Mouse (Mus musculus) C2C12 (cell line): Measurements from ENCODE around the gene Cfap61. TPM values are rescaled to one million over a fixed set of nuclear protein-coding genes. Genes with fewer than 3 reads are reported as not detected.

ENCODE experiments used
- H3K27me3 ChIP-seq: one replicate; pipeline ENCODE4 v1.6.1; 2011; ENCODE audit not compliant: control insufficient read depth, insufficient read depth, insufficient read length
- H3K36me3 ChIP-seq: one replicate; pipeline ENCODE4 v1.6.1; 2011; ENCODE audit not compliant: control insufficient read depth, insufficient read depth
- H3K4me3 ChIP-seq: one replicate; pipeline ENCODE4 v1.5.1; 2011; ENCODE audit warnings: mild to moderate bottlenecking, control low read depth; ENCODE audit not compliant: poor library complexity, insufficient read depth, severe bottlenecking
- H3K79me2 ChIP-seq: one replicate; pipeline ENCODE4 v1.6.1; 2011; ENCODE audit not compliant: control insufficient read depth, insufficient read depth
- H3K79me3 ChIP-seq: one replicate; pipeline ENCODE4 v1.6.1; 2011; ENCODE audit warnings: low read depth, control low read depth
- H3ac ChIP-seq: one replicate; pipeline ENCODE3; 2011; ENCODE audit warnings: low read depth; ENCODE audit not compliant: control insufficient read depth, insufficient read length
- CEBPB ChIP-seq: IDR thresholded peaks from one replicate; pipeline ENCODE4 v1.6.1; 2011; ENCODE audit warnings: low read depth, mild to moderate bottlenecking, control low read depth, moderate library complexity
- CTCF ChIP-seq: IDR thresholded peaks from one replicate; pipeline ENCODE4 v1.5.1; 2011; ENCODE audit not compliant: control insufficient read depth, insufficient read depth, insufficient read length
- FOSL1 ChIP-seq: IDR thresholded peaks from one replicate; pipeline ENCODE4 v1.8.0; 2011; ENCODE audit warnings: mild to moderate bottlenecking, low read length; ENCODE audit not compliant: poor library complexity, insufficient read depth, severe bottlenecking
- MAX ChIP-seq: IDR thresholded peaks from one replicate; pipeline ENCODE4 v1.6.1; 2011; ENCODE audit warnings: mild to moderate bottlenecking, control low read depth
- MYOD1 ChIP-seq: IDR thresholded peaks from one replicate; pipeline ENCODE4 v1.6.1; 2011; ENCODE audit warnings: low read depth; ENCODE audit not compliant: control insufficient read depth, insufficient read length
- MYOG ChIP-seq: IDR thresholded peaks from one replicate; pipeline ENCODE4 v1.6.1; 2011; ENCODE audit not compliant: control insufficient read depth, insufficient read length; ENCODE audit errors: extremely low read depth
- USF1 ChIP-seq: IDR thresholded peaks from one replicate; pipeline ENCODE4 v1.6.1; 2011; ENCODE audit warnings: low read depth, mild to moderate bottlenecking, control low read depth, moderate library complexity
- polyA plus RNA-seq: library from polyadenylated mRNA; unstranded; fragments of >200 nt; fragmentation: generic; extraction: Trizol; gene quantifications from one replicate; pipeline ENCODE4 v1.2.1, GENCODE M21; 2012; ENCODE audit warnings: missing spikeins

The Cfap61 gene
- polyA plus RNA-seq, 1 experiment = 0.06 TPM

DNA sequence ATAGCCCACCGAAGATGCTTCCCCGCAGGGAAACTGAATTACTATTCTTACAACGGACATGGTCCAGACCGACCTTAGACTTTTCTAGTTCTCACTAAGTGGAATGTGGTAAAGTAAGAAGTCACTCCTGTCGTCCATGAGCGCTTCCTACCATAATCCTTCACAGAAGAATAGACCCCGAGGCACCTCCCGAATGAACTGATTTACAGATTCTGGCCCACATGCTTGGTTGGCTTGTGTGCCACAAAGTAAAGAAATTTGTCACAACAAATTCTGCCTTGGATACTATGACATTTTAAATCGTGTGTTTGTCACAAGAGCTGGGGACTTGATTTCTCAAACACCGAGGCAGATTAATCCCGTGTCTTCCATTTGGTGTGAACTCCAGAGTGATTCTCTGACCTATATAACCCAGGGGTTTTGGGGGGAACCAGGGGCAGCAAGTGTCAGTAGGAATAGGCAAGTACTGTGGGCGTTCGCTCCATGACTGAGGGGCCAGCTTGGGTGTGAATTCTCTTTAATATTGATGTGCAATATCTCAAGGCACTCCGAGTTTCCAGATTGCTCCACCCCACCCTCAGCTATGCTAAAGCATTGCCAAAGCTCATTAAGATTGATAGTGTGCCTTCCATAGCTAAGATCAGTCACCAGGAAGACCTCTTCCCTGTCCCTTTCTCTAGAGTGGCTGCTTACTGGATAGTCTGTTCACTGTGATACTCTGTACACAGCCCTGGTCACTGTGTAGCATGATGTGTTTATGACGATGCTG lies 214.8 kb downstream of the Cfap61 start:
- Histone ChIP-seq H3K79me2 (no peaks in the 10 kb centered on the region), H3K36me3 (no peaks in the 10 kb centered on the region), H3ac (no peak overlapping the region), H3K27me3 (no peaks in the 10 kb centered on the region), H3K4me3 (no peak overlapping the region), H3K79me3 (no peaks in the 10 kb centered on the region)
- no peak for TF ChIP-seq MAX
- TF ChIP-seq CTCF = no peak
- TF ChIP-seq USF1 = no peak
- TF ChIP-seq FOSL1 = no peak
- no peak for TF ChIP-seq CEBPB
- TF ChIP-seq MYOG = no peak
- TF ChIP-seq MYOD1 = no peak

DNA sequence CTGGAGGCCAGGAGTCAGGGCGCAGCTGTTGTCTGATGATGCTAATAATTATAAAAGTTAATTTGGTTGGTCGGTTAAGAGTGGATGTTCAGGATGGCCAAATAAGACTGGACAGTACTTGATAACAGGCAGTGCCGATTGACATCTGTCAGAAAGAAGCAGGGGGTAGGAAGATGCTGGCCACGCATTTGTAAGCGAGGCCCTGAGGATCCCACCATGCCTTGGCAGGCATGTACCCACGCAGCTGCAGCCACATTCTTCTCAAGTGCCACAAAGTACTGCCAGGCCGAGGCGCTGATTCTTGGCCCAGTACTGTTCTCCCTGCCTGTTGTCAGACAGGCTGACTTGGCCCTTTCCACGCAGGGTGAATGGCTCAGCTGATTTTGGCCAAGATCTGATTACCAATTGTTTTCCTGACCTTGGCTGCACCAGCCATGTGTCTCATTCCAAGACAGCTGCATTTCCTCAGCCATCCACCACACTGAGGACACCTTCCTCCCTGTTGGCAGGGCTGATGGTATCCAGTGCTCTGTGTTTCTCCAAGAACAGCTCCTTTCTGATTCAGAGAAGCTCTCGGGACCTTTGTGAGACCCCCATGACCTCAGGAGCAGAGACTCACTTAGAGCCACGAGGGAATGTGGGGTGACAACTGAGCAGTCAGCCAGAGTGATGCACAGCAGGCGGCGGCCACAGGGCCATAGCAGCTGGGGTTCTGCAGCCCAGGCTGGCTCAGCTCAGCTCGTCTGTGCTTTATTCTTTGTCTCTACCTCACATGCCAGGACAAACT lies 233.6 kb downstream of the Cfap61 start:
- no peak overlapping the region for H3ac ChIP-seq

DNA sequence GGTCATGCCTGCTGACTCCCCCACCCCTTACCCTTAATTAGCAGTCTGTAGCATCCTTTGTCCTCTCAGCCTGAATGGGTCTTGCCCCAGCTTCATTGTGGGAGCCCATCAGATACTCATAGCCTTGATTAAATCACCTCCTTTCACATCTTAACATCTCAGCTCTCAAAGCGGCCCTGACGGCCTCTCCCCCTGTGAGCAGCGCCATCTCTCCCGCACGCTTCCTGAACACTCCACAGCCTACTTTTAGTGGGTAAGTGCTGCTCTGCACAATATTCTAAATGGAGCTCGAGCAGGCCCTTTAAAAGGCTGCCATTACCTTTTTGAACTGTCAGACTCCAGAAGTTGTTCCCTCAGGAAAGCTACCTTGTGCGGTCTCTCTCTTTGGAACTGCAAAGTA lies 234.9 kb downstream of the Cfap61 start:
- H3K79me3 ChIP-seq = no peaks in the 10 kb centered on the region
- H3K27me3 ChIP-seq = no peaks in the 10 kb centered on the region
- H3K79me2 ChIP-seq = no peaks in the 10 kb centered on the region
- H3K36me3 ChIP-seq = no peaks in the 10 kb centered on the region
- no peak overlapping the region for H3K4me3 ChIP-seq
- H3ac ChIP-seq = no peak overlapping the region
- TF ChIP-seq MAX (no peak), FOSL1 (no peak), USF1 (no peak), MYOG (no peak), CEBPB (no peak), MYOD1 (no peak), CTCF (no peak)

More for the DNA sequence above, 233.6 kb downstream of the Cfap61 start:
- Histone ChIP-seq H3K36me3 (no peaks in the 10 kb centered on the region), H3K27me3 (no peaks in the 10 kb centered on the region), H3K79me3 (no peaks in the 10 kb centered on the region), H3K79me2 (no peaks in the 10 kb centered on the region), H3K4me3 (no peak overlapping the region)
- TF ChIP-seq CEBPB = no peak
- TF ChIP-seq MYOG = no peak
- TF ChIP-seq FOSL1 = no peak
- no peak for TF ChIP-seq MAX
- TF ChIP-seq MYOD1 = no peak
- no peak for TF ChIP-seq CTCF
- no peak for TF ChIP-seq USF1

DNA sequence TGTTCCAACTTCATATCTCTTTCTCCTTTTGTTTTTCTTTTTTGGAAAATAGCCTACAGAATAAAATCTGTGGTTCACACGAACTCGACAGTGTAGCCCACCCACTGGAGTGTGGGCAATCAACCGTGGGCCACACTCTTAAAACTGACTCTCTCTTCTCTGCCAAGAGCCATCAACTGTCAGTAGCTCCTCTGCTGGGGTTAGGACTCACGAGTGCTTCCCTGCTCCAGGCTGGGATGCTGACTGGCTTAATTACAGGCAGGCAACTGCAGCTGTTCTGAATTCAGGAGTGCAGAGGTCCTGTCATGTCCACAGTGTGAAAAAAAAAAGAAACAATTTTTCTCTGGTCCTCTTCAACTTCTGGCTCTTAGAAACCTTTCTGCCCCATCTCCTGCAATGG lies 237.5 kb downstream of the Cfap61 start:
- Histone ChIP-seq H3ac (no peak overlapping the region), H3K27me3 (peaks cover 4% of the 10 kb centered on the region), H3K4me3 (no peak overlapping the region), H3K36me3 (no peaks in the 10 kb centered on the region), H3K79me3 (no peaks in the 10 kb centered on the region), H3K79me2 (no peaks in the 10 kb centered on the region)
- TF ChIP-seq CTCF (no peak), FOSL1 (no peak), MYOG (no peak), CEBPB (no peak), USF1 (no peak), MYOD1 (no peak), MAX (no peak)

DNA sequence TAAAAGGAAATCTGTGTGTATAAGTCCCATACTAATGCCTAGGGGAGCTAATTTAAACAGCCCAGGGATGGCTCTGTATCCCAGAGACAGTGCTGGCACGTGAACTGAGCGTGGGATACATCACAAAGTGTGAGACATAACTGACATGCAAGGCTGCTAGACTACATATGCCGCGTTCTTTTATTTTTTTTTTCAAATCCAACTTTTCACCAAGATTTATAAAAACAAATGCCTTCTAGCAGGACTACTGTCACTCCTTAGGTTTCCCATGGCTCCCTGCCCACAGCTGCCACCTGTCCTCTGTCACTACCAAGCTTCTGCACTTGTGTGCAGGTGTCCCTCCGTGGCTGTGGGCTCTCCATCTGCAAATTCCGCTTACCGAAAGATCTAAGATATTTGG lies 239.6 kb downstream of the Cfap61 start:
- peaks cover 4% of the 10 kb centered on the region for H3K27me3 ChIP-seq
- no peak for TF ChIP-seq CEBPB
- TF ChIP-seq FOSL1 = no peak
- TF ChIP-seq USF1 = no peak
- TF ChIP-seq MAX = no peak
- TF ChIP-seq MYOD1 = no peak
- TF ChIP-seq CTCF = no peak
- no peak for TF ChIP-seq MYOG
- H3K36me3 ChIP-seq = no peaks in the 10 kb centered on the region
- no peak overlapping the region for H3ac ChIP-seq
- H3K79me3 ChIP-seq = no peaks in the 10 kb centered on the region
- H3K79me2 ChIP-seq = no peaks in the 10 kb centered on the region
- no peak overlapping the region for H3K4me3 ChIP-seq
